Mouse (Mus musculus) WW6 (cell line): ENCODE measurements around the gene Pik3r2.
"Not testable (repeated sequence)": the region's sequence is repeated elsewhere in the genome, so short reads cannot be mapped to it uniquely, and the experiment has no call there.

ENCODE experiments used
- DNase-seq: peaks from one replicate; pipeline ENCODE4 v3.0.0-alpha.2; 2013; ENCODE audit warnings: low read depth, low spot score

Pik3r2 gene

DNA sequence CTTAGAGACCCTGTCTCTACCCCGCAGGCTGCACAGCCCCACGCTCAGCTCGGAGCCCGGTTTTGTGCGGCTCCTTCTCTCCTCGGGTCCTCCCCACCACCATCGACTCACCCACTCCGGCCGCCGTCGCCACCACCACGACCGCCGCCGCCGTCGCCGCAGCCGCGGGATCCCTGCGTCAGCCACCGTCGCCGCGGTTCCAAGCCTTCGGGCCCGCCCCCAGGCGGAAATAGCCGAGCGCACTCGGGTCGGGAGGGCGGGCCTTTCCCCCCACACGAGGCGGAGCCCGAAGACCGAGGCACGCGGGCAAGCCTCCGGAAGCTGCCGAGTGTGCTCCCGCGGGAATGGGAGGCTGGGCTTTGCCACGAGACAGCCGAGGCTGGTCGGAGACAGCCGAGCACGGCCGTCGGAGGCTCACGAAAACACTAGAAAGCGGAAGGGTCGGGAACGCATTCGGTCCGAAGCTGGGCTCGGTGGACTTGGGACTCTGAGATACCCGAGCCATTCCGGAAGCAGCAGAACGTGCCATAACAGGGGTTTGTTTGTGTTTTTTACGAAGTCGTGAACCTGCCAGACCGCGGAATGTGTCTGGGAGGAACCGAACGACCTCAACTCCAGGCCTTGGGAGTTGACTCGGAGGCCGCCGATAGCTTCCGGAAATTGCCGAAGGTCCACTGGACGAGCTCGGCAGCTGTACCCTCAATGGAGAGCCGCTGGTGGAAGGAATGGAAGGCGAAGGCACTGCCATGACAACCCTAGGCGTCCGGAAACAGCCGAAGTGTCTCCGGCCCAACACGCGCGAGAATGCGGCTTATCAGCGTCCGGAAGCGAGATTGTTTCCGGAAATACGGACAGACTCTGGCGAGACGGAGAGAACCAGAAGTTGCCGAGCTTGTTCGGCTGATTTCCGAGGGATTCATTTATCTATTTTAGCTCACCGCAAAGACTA lies at the start of gene Pik3r2:
Gene Pik3r2, minus strand, starts transcription at position 218 of the 949 bp plus-strand sequence.
- peak; percentile 94 for DNase-seq

GRCm38 (mm10) chr8:70825816-70826215 lies 49.3 kb upstream of the Pik3r2 start:
- DNase-seq: no peak

- no peak for DNase-seq
These were observed 47.3 kb upstream of the Pik3r2 start for GRCm38 (mm10) chr8:70823802-70824201.

DNA sequence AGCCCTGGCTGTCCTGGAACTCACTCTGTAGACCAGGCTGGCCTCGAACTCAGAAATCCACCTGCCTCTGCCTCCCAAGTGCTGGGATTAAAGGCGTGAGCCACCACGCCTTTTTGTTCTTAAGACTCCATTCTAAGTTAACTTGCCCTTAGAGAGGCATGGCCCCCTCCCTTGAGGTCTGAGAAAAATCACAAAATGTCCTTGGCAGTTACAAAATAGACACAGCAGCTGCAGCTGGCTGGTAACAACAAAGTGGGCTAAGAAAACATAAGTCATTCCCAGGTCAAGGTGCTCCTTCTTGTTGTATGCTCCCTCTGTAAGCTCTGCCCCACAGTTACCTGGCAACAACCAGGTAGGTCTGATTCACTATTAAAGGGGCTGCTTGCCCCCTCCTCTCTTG lies 46.1 kb upstream of the Pik3r2 start:
- DNase-seq: not testable (repeated sequence)

DNA sequence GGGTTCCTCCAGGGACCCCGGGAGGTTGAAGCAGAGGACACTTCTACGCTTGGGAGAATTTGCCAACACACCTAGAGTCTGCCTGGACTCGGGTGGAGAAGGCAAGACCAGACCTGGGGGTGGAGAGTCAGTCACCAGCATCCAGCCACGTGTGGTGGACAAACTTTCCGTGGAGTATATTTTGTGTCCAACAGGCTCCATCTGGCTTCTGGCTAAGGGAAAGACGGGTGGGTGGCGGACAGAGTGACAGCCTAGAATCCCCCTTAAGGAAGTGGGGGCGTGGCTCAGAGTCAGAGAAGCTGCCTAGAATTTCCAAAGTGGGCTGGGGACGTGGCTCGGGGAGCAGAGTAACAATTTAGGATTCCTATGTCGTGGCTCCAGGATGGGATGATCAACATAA lies 45.5 kb upstream of the Pik3r2 start:
- no peak for DNase-seq

DNA sequence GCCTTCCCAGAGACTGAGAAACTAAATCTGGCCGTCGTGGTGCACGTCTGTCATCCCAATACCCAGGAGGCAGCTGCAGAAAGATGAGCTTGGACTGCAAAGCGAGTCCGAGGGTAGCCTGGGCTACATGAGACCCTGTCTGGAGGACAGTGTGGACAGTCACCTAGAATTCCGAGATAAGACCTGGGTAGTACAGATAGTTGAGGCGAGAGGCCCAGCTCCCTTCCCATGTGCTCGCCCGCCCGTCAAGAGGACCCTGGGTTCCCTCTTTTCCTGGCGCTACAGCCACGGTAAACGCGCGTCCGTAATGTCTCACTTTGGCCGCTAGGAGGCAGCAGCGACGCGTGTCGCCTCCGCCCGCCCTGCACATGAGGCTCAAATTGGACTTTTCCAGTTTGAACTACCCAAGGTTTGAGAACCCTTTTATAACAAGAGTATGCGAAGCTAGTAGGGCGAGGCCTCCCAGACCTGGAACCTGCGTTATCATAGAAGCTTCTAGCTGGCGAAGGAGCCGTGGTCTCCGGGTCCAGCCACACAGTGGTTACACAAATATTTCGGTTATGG lies 45.0 kb upstream of the Pik3r2 start:
- DNase-seq: no peak

DNA sequence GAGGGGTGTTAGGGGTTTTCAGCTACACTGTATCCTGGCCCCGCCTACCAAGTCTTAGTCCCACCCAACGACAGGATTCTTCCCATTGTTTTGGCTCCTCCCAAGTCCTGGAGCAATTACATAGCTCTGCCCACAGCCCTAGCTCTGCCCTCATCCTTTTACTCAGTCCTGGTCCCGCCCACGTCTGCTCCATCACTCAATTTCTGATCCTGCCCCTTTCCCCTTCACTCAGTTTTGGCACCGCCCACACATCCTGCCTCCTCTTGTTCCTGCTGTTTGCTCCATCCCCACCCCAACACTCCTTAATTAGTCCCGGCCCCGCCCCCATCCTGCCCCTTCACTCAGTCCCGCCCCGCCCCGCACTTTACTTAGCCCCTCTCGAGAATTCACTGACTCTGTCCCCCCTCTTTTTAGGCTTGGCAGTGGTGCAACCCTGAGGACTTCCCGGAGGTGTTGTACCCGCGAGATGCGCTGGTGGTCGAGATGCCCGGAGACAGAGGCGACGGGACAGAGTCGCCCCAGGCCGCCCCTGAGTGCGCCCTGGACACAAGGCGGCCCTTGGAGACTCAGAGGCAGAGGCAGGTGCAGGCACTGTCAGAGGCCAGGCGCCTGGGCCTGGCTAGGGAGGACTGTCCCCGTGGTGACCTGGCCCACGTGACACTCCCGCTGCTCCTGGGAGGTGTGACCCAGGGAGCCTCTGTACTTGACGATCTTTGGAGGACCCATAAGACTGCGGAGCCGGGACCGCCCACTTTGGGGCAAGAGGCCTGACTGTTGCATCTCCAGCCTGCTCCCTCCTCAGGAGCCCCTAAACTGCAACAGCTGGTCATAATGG lies 43.8 kb upstream of the Pik3r2 start:
- DNase-seq: peak; percentile 99

DNA sequence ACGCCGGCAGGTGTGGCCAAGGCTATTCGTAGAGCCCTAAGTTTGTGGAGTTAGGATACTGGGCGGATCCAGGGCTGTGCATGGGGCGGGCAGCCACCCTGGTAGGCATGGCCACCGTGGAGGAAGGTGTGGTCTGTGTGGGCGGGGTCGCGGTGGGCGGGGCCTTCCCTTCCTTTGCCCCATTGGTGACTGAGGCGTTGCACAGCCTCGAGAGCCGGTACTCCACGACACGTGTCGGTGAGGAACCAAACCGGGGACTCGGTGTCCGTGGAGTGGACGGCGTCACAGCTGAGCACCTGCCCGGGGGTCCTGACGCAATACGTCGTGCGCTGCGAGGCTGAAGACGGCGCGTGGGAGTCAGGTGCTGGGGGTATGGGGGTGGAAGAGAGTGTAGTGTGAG lies 40.2 kb upstream of the Pik3r2 start:
- no peak for DNase-seq

GRCm38 (mm10) chr8:70812885-70813284 lies 36.4 kb upstream of the Pik3r2 start:
- no peak for DNase-seq

DNA sequence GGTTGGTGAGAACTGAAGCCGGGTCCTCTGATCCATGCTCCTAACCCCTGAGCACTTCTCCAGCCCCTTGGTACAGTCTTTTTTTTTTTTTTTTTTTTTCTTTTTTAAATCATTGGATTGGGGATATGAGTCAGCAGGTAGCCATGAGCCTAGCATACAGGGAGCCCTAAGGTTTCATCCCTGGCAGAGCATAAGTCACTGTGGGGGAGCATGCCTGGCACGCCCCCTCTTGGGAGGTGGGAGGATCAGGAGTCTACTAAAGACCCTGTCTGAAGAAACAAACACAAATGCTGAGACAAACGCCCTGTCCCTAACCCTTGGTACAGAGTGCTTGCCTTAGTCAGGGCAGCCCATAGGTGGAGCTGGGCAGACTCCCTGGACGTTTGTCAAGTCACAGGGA lies 35.5 kb upstream of the Pik3r2 start:
- no peak for DNase-seq

GRCm38 (mm10) chr8:70810962-70811680 lies 34.6 kb upstream of the Pik3r2 start:
- DNase-seq: no peak

DNA sequence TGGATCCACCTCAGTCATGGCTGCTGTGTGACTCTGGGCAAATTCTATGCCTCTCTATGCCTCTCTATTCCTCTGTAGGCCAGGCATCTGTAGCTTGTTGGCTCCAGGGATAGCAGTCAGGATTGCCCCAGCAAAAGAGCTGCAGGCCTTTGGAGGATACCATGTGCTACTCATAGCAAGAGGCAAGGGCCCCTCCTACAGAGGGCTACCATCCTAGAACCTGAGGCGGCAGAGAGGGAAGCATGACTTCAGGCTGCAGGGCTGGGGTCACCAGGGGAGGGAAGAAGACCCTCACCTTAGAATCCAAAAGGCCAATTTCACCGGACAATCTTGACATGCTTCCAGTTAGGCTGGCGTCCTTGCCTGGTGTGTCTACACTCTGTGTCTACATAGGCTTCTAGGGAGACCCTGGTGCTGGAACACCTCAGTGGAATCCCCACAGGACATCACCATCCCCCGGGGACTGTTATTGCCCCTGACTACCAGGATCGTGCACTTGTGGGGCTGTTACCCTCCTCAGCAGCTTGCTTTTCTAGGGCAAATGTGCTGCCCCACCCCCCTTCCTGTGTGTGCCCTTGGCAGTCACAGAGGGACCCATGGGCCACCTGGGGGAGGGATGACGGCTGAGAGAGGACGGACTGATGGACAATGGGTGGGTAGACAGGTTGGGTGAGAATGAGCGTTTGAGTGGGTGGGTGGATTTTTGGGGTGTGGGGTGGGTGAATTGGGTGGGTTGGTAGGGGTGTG lies 32.6 kb upstream of the Pik3r2 start:
- no peak for DNase-seq

DNA sequence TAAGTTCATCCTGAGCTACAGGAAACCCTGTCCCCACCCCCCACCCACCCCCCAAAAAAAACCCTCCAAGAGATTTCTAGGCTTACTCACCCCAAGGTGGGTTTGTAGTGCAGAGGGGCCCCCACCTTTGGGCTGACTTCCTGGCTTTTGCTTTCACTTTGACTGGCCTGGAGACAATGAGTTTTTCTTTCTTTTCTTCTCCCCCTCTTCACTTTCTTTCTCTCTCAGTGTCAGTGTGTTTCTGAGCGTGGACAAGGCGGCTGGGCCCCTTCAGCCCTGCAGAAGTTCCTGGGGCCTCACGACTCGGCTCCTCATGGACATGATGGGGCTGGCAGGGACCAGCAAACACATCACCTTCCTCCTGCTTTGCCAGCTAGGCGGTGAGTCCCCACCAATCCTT lies 31.7 kb upstream of the Pik3r2 start, which contains the start of gene Il12rb1:
Gene Il12rb1, plus strand, starts transcription at position 211 of the 400 bp plus-strand sequence.
- no peak for DNase-seq

DNA sequence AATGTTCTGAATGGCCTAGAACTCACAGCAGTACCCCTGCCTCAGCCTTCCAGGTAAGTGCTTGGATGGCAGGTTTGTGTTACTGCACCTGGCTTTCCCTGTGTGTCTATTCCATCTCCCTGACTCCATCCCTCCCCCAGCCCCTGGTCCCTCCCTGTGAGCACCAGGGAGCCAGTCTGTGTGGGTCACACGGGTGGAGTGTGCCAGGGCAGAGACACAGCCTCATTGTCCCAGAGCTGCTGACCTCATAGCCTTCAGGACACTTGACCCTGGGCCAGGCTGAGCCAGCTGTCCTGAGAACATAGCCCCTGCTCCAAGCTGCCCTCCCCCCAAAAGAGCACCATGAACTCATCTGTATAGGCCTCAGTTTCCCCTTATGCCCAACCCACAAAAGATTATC lies 30.8 kb upstream of the Pik3r2 start:
- DNase-seq: no peak

DNA sequence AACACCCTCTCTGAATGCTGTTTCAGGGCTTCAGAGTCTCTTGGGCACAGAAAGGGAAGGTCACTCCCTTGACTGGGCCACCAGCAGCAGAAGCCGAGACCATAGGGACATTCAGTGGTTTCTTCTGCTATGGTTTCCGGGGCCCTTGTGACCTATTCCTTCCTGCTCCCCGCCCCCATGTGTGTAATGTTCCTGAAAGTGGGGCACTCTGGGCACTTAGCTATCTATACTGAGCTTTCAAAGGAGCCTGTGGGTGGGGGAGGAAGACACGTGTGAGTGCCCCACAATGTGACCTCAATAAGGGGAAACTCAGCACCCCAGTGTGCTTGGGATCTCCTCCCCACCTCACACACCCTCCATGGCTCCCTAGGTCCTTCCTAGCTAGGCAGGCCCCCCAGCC lies 30.0 kb upstream of the Pik3r2 start:
- DNase-seq: no peak

- peak; percentile 75 for DNase-seq
These were observed 28.1 kb upstream of the Pik3r2 start, which contains the start of gene Mast3 for GRCm38 (mm10) chr8:70804481-70805206. Gene Mast3 (minus strand): TSS chr8:70805054.

GRCm38 (mm10) chr8:70803761-70804480 lies 27.4 kb upstream of the Pik3r2 start:
- DNase-seq: no peak

DNA sequence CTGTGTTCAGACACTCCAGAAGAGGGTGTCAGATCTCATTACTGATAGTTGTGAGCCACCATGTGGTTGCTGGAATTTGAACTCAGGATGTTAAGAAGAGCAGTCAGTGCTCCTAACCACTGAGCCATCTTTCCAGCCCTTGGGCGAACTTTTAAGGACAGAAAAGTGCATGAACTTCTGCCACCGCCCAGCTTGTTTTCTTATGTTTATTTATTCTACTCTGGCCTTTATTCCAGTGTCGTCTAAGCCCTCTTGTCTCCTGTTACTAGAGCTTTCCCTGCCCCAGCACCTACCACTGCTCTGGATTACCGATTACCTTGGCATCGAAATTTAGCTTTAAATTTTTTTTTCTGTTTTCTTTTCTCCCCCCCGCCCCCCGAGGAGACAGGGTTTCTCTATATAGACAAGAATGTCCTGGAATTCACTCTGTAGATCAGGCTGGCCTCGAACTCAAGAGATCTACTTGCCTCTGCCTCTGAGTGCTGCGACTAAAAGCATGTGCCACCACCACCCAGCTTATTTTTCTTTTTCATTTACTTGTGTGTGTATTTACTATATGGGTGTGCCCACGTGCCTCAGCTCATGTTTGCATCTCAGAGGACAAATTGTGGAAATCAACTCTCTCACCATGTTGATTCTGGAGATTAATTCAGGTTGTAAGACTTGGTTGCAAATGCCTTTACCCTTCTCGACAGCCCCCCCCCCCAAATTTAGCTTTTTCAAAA lies 26.4 kb upstream of the Pik3r2 start:
- no peak for DNase-seq

DNA sequence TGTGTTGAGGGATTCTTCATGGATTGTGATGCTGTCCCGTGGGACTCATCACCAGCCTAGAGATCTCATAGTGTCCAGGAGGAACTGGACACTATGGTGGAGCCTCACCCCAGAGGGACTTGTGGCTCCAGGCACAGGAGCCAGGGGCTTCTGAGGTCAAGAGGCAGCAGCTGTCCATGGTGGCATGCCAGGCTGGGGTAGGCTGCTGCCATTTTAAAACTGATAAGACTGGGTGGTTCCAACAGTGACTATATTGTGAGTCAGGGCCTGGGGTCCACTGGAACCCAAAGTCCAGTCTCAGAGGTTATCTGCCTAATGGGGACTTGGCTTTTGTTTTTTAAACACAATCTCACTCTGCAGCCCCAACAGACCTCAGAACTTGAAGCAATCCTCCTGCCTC lies 25.3 kb upstream of the Pik3r2 start:
- no peak for DNase-seq
